Mouse (Mus musculus): Measurements from ENCODE around the gene Crlf1.
A peak's percentile ranks its signal among the peaks of the same experiment; 100 is the strongest.

The Crlf1 gene

GRCm38 (mm10) chr8:70547762-70548161 lies 54.8 kb downstream of the Crlf1 start:
- DNase-seq (ENCODE audit: low read depth, low spot score): no peak

- peak; percentile 70 for DNase-seq (ENCODE audit: low read depth, low spot score)
These were observed 56.6 kb downstream of the Crlf1 start for GRCm38 (mm10) chr8:70549412-70550184.

GRCm38 (mm10) chr8:70551558-70552161 lies 58.7 kb downstream of the Crlf1 start:
- no peak for DNase-seq (ENCODE audit: low read depth, low spot score)

GRCm38 (mm10) chr8:70552836-70553235 lies 59.9 kb downstream of the Crlf1 start:
- DNase-seq (ENCODE audit: low read depth, low spot score): no peak

Measured in CD4-positive, CD25-positive, alpha-beta regulatory T cell, adult 2 months (primary cell).